Mouse (Mus musculus) hindbrain, embryonic 10.5 days (tissue): Measurements from ENCODE around the gene Tmem233. TPM values are rescaled to one million over a fixed set of nuclear protein-coding genes. Genes with fewer than 3 reads are reported as not detected.

Experiments used
- DNase-seq: peaks from one replicate; pipeline ENCODE4 v3.0.0-alpha.2; 2017; ENCODE audit warnings: low spot score
- H3K27ac ChIP-seq: fragments of 300-500 bp; sonication (generic); 2 replicates; pipeline ENCODE4 v1.5.1; 2016; ENCODE audit warnings: mild to moderate bottlenecking, moderate library complexity
- H3K27me3 ChIP-seq: fragments of 300-500 bp; sonication (generic); 2 replicates; pipeline ENCODE4 v1.6.1; 2016; ENCODE audit warnings: mild to moderate bottlenecking; ENCODE audit not compliant: poor library complexity, insufficient read depth, severe bottlenecking
- H3K36me3 ChIP-seq: fragments of 300-500 bp; sonication (generic); 2 replicates; pipeline ENCODE4 v1.6.1; 2016; ENCODE audit warnings: mild to moderate bottlenecking, moderate library complexity
- H3K4me1 ChIP-seq: fragments of 300-500 bp; sonication (generic); replicated peaks from 2 replicates; pipeline ENCODE4 v1.6.1; 2016; ENCODE audit warnings: mild to moderate bottlenecking
- H3K4me3 ChIP-seq: fragments of 300-500 bp; sonication (generic); 2 replicates; pipeline ENCODE4 v1.5.1; 2016; ENCODE audit warnings: mild to moderate bottlenecking, moderate library complexity
- H3K9me3 ChIP-seq: fragments of 300-500 bp; sonication (generic); 2 replicates; pipeline ENCODE4 v1.6.1; 2016; ENCODE audit warnings: mild to moderate bottlenecking, moderate library complexity
- WGBS: fragments of 180-500 bp; shearing (Covaris S2); methylation state at CpG from one replicate; pipeline ENCODE4 v1.1.7; 2016; 5-methylcytosine and 5-hydroxymethylcytosine counted together
- polyA plus RNA-seq: library from polyadenylated mRNA; unstranded; fragments of >200 nt; fragmentation: Nextera tagmentation; extraction: Ambion mirVana; gene quantifications from 2 replicates; pipeline ENCODE4 v1.2.1, GENCODE M21; 2016

Tmem233 gene
- polyA plus RNA-seq: not detected in 2 replicates

DNA sequence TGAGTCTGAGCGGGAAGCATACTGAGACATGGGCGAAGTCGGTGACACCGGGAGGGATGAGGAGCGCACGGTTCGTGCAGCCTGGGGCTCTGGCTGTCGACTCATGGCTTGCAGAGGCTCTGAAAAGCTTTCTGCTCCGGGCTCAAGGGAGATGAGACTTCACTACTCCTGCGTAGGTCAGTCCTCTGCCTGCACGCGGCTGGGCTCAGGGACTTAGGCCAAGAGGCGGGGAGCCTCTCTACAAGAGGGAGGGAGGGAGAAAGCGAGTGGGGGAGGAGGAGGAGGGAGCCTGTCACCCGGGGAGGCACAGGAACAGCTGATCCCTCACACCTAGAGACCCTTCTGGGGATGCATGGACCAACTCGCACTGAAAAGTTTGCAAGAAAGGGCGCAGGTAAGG lies at the start of gene Tmem233:
Gene Tmem233 (minus strand): TSS at position 164 of the 400 bp plus-strand sequence.
- Histone ChIP-seq H3K4me1 (peaks cover 12% of the 10 kb centered on the region), H3K36me3 (no peaks in the 10 kb centered on the region), H3K4me3 (peak within 1 kb of the TSS; percentile 29), H3K9me3 (no peaks in the 10 kb centered on the region), H3K27me3 (peaks cover 31% of the 10 kb centered on the region), H3K27ac (no peak within 1 kb of the TSS)
- 13% methylated on average over 17 of the region's 17 CpGs for WGBS
- DNase-seq: peak; percentile 3

DNA sequence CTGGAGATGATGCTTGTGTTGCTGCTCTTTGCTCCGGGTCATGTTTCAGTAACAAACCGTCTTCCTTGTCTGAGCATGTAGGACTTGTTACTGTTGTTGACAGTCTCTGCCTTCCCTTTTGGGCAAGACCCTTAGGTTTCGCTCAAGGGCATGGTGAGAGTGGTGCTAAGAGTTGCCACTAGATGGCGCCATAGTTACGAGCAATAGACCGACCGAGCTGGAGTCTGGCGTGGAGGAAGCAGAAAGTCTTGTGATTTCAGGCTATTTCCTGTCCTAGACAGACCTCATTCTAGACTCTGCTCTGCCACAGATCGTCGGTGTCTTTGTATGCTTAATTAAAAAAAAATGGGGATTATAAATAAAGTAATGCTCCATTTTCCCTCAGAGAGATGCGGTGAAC lies 40.3 kb upstream of the Tmem233 start:
- Histone ChIP-seq H3K4me1 (0 out of 2 replicates have a peak, but pooled peaks cover 4% of the 10 kb centered on the region), H3K4me3 (no peak overlapping the region), H3K9me3 (no peaks in the 10 kb centered on the region), H3K36me3 (no peaks in the 10 kb centered on the region), H3K27ac (no peak overlapping the region), H3K27me3 (no peaks in the 10 kb centered on the region; the same call in 1 of the 2 replicates)
- peak; percentile 84 for DNase-seq
- 13% methylated on average over 11 of the region's 11 CpGs for WGBS

DNA sequence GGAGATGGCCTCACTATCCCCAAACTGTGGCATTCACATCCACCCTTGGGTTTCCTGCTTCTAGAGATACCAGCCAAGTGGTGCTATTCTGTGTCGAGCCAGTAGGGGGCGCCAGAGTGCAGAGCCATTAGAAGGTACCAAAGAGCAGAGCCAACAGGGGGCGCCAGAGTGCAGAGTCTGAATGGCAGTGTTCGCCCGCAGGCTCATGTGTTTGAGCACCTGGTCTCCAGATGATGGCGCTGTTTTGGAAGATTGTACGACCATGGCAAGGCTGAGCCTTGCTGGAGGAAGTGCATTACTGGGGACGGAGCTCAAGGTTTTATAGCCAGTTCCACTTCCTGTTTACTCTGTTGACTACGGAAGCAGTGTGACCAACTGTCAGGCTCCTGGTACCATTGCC lies 33.5 kb upstream of the Tmem233 start:
- Histone ChIP-seq H3K36me3 (no peaks in the 10 kb centered on the region), H3K4me1 (0 out of 2 replicates have a peak, but pooled peaks cover 5% of the 10 kb centered on the region), H3K27me3 (no peaks in the 10 kb centered on the region), H3K27ac (no peak overlapping the region), H3K9me3 (no peaks in the 10 kb centered on the region), H3K4me3 (no peak overlapping the region)
- 46% methylated on average over 9 of the region's 9 CpGs for WGBS
- DNase-seq: peak; percentile 53

GRCm38 (mm10) chr5:116116110-116116509 lies 33.1 kb upstream of the Tmem233 start:
- no peaks in the 10 kb centered on the region for H3K36me3 ChIP-seq
- H3K4me1 ChIP-seq: 0 out of 2 replicates have a peak, but pooled peaks cover 5% of the 10 kb centered on the region
- no peaks in the 10 kb centered on the region for H3K9me3 ChIP-seq
- DNase-seq: no peak
- no peaks in the 10 kb centered on the region for H3K27me3 ChIP-seq
- 71% methylated on average over 4 of the region's 4 CpGs for WGBS
- H3K27ac ChIP-seq: no peak overlapping the region
- no peak overlapping the region for H3K4me3 ChIP-seq

GRCm38 (mm10) chr5:116115071-116115834 lies 32.2 kb upstream of the Tmem233 start:
- Histone ChIP-seq H3K36me3 (no peaks in the 10 kb centered on the region), H3K27ac (no peak overlapping the region), H3K27me3 (no peaks in the 10 kb centered on the region), H3K4me3 (no peak overlapping the region), H3K4me1 (0 out of 2 replicates have a peak, but pooled peaks cover 5% of the 10 kb centered on the region), H3K9me3 (no peaks in the 10 kb centered on the region)
- DNase-seq: no peak
- WGBS: 83% methylated on average over 14 of the region's 14 CpGs

DNA sequence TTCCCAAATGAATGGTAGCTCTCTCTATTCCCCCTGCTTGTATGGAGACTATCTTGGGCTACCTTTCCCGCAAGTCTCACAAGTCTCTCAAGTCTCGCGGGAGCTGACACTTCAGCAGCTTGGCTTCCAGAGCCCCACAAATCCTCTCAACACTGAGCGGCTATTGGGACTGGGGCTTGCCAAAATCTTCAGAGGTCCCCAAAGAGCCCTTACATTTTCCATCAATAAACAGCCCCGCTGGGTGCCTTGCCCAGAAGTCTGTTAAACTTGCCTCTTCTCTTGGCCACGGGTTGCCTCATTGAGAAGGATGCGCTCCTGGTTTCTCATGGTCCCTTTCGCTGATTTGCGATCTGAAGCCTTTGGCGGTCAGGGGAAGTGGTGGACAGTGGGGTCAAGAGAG lies 25.6 kb upstream of the Tmem233 start:
- Histone ChIP-seq H3K27ac (no peak overlapping the region), H3K9me3 (no peaks in the 10 kb centered on the region), H3K27me3 (no peaks in the 10 kb centered on the region), H3K36me3 (no peaks in the 10 kb centered on the region), H3K4me3 (no peak overlapping the region), H3K4me1 (no peaks in the 10 kb centered on the region)
- 92% methylated on average over 10 of the region's 10 CpGs for WGBS
- DNase-seq: no peak

GRCm38 (mm10) chr5:116084231-116084630 lies 1.2 kb upstream of the Tmem233 start:
- WGBS: 88% methylated on average over 6 of the region's 6 CpGs
- peaks cover 12% of the 10 kb centered on the region for H3K4me1 ChIP-seq
- H3K27ac ChIP-seq: no peak overlapping the region
- H3K4me3 ChIP-seq: no peak overlapping the region
- peaks cover 31% of the 10 kb centered on the region for H3K27me3 ChIP-seq
- no peak for DNase-seq
- no peaks in the 10 kb centered on the region for H3K9me3 ChIP-seq
- no peaks in the 10 kb centered on the region for H3K36me3 ChIP-seq

DNA sequence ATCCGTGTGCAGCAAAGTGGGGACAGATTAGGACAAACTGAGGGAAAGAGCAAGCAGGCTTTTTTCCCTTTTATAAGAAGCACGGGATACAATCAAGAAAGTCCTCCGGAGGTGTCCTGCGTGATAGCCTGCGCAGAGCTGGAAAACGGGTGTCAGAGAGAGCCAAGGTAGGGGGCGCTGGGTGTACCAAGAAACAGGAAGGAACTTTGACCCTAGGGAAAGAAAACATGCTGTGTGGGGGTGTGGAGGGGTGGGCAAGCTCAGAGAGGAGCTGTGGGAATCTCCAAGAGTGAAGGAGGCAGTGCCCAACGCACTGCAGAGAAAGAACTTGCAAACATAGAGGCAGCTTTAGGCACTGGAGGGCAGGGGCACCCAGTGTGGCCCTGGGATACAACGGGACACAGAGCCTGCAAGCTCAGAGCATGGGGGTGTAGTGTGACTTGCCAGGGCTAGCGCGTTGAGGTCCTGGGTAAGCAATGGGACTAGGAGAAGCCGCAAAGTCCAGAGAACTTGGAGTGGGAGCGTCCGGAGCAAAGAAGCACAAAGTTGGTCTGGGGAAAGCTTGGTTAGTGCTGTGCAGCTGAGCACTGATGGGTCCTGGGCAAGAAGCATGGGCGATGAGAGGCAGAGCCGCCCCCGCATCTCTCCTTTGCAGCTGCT lies 673 bp downstream of the Tmem233 start:
- H3K4me3 ChIP-seq: no peak overlapping the region
- WGBS: 38% methylated on average over 17 of the region's 17 CpGs
- H3K4me1 ChIP-seq: peaks cover 12% of the 10 kb centered on the region
- H3K27ac ChIP-seq: no peak overlapping the region
- H3K27me3 ChIP-seq: peaks cover 31% of the 10 kb centered on the region
- no peaks in the 10 kb centered on the region for H3K36me3 ChIP-seq
- H3K9me3 ChIP-seq: no peaks in the 10 kb centered on the region
- no peak for DNase-seq

DNA sequence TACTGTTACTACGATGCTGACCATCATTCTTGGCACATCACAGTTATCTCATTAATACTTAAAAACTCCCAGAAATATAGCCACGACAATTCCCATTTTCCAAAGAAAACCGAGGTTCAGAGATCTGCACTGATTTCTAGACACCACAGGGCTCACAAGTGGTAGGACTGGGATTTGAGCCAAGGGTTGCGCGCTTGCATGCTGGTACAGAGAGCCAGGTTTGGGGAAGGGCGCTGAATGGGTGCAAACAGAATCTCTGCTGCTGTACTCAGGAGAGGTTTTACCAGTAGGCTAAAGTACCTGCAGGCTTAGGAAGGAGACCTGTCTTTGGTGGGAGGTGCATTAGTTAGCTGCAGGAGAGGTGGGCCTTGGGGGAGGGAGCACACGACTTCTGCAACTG lies 1.4 kb downstream of the Tmem233 start:
- Histone ChIP-seq H3K4me3 (no peak overlapping the region), H3K27ac (no peak overlapping the region), H3K4me1 (peaks cover 12% of the 10 kb centered on the region), H3K9me3 (no peaks in the 10 kb centered on the region), H3K36me3 (no peaks in the 10 kb centered on the region), H3K27me3 (peaks cover 31% of the 10 kb centered on the region)
- WGBS: 84% methylated on average over 7 of the region's 7 CpGs
- DNase-seq: no peak

DNA sequence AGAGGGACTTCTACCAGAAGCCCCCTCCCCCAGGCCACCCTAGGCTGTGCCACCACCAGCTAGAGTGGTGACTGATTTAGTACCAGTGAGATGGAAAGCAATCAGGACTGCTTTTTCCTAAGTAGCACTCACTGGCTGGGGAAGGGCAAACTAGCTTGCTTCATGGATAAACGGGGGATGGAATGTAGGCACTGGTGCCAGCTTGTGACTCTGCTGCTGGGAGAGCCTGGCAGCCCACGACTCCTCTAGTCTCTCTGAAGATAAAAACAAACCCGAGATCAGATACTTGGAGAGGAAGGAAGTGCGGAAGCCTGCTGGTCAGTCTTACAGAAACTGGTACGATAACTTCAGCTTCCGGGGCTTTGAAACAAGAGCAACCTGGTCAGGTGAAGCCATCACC lies 2.3 kb downstream of the Tmem233 start:
- Histone ChIP-seq H3K27ac (no peak overlapping the region), H3K36me3 (no peaks in the 10 kb centered on the region), H3K27me3 (peaks cover 31% of the 10 kb centered on the region), H3K4me3 (no peak overlapping the region), H3K4me1 (peaks cover 12% of the 10 kb centered on the region), H3K9me3 (no peaks in the 10 kb centered on the region)
- 68% methylated on average over 6 of the region's 6 CpGs for WGBS
- DNase-seq: no peak

DNA sequence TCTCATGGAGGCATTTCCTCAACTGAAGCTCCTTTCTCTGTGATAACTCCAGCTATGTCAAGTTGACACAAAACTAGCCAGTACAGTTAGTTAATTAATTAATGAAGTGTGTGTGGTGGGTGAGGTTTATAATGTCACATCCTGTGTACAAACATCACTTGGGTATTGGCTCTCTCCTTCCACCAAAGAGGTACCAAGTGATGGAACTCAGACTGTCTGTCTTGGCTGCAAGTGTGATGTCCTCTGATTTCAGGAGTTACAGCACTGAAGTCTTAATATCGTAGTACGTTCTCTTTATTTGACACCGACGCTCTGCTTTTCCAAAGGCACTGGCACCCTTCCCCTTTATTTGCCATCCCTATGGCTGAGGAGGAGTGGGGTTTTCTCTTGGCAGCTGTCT lies 13.4 kb downstream of the Tmem233 start:
- no peak for DNase-seq
- no peak overlapping the region for H3K4me3 ChIP-seq
- H3K36me3 ChIP-seq: no peaks in the 10 kb centered on the region
- H3K27ac ChIP-seq: no peak overlapping the region
- H3K4me1 ChIP-seq: no peaks in the 10 kb centered on the region
- no peaks in the 10 kb centered on the region for H3K27me3 ChIP-seq
- WGBS: 92% methylated on average over 4 of the region's 4 CpGs
- no peaks in the 10 kb centered on the region for H3K9me3 ChIP-seq

DNA sequence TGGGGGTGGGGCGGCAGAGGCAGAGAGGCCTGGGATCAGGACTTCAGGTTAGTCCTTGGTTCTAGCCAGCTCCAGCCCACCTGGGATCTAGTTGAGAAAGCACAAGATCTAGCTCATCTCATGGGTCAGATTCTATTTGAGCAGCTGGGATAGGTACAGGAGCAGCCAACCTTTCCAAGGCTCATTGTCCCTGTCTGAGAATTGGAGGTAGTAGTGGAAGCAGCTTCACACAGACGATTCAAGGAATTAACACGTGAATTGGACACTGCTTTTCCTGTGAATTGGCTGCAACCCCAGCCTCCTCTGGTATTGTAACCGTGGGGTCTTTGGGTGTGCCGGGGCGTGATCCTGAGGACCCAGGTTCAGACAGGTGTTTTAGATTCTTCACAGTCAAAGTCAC lies 30.2 kb downstream of the Tmem233 start:
- DNase-seq: no peak
- no peaks in the 10 kb centered on the region for H3K36me3 ChIP-seq
- no peaks in the 10 kb centered on the region for H3K27me3 ChIP-seq
- H3K4me3 ChIP-seq: no peak overlapping the region
- WGBS: 56% methylated on average over 6 of the region's 6 CpGs
- H3K9me3 ChIP-seq: no peaks in the 10 kb centered on the region
- no peak overlapping the region for H3K27ac ChIP-seq
- no peaks in the 10 kb centered on the region for H3K4me1 ChIP-seq

GRCm38 (mm10) chr5:116052171-116052570 lies 30.9 kb downstream of the Tmem233 start:
- Histone ChIP-seq H3K36me3 (no peaks in the 10 kb centered on the region), H3K4me1 (no peaks in the 10 kb centered on the region), H3K27me3 (no peaks in the 10 kb centered on the region), H3K9me3 (no peaks in the 10 kb centered on the region), H3K4me3 (no peak overlapping the region), H3K27ac (no peak overlapping the region)
- WGBS: 85% methylated on average over 5 of the region's 5 CpGs
- DNase-seq: no peak
